Mouse (Mus musculus) MEL (cell line): ENCODE measurements around the gene Susd3.

Experiments
- CTCF ChIP-seq, 3 experiments: IDR thresholded peaks in 2 of 3; conservative IDR thresholded peaks in 1 of 3; 2 replicates each; pipeline ENCODE4 v1.5.1; 2011 to 2012; ENCODE audit warnings: low read length in 3 of 3, low read depth in 2 of 3, mild to moderate bottlenecking in 2 of 3, improper control_type of control experiment in 1 of 3, inconsistent platforms in 1 of 3, mixed read lengths in 1 of 3, moderate library complexity in 1 of 3; ENCODE audit not compliant: control insufficient read depth in 1 of 3, insufficient read depth in 1 of 3, poor library complexity in 1 of 3, severe bottlenecking in 1 of 3
- MAX ChIP-seq: IDR thresholded peaks from 2 replicates; pipeline ENCODE4 v1.6.1; 2011; ENCODE audit warnings: low read length, improper control_type of control experiment
- MEF2A ChIP-seq: IDR thresholded peaks from 2 replicates; pipeline ENCODE4 v1.6.1; 2014; ENCODE audit warnings: low read depth, mild to moderate bottlenecking, inconsistent platforms, low read length, improper control_type of control experiment; ENCODE audit not compliant: poor library complexity, insufficient replicate concordance, severe bottlenecking; ENCODE audit errors: extremely low read depth
- POLR2A ChIP-seq, 2 experiments: IDR thresholded peaks; 2 replicates each; pipeline ENCODE4 v1.6.1; 2011 to 2012; ENCODE audit warnings: low read length in 2 of 2, mild to moderate bottlenecking in 2 of 2, control low read depth in 1 of 2, improper control_type of control experiment in 1 of 2, low read depth in 1 of 2, moderate library complexity in 1 of 2; ENCODE audit not compliant: control insufficient read depth in 1 of 2, insufficient read depth in 1 of 2, poor library complexity in 1 of 2
- POLR2AphosphoS2 ChIP-seq: IDR thresholded peaks from 2 replicates; pipeline ENCODE4 v1.6.1; 2011; ENCODE audit warnings: low read length, improper control_type of control experiment
- RAD21 ChIP-seq: IDR thresholded peaks from 2 replicates; pipeline ENCODE4 v1.6.1; 2011; ENCODE audit warnings: mild to moderate bottlenecking, low read depth, low read length, improper control_type of control experiment
- RCOR1 ChIP-seq: IDR thresholded peaks from 2 replicates; pipeline ENCODE4 v1.6.1; 2012; ENCODE audit warnings: low read depth, mild to moderate bottlenecking, inconsistent platforms, low read length, improper control_type of control experiment
- TBP ChIP-seq: IDR thresholded peaks from 2 replicates; pipeline ENCODE4 v1.8.0; 2011; ENCODE audit warnings: low read depth, low read length, improper control_type of control experiment
- ZC3H11A ChIP-seq: IDR thresholded peaks from 2 replicates; pipeline ENCODE4 v1.6.1; 2012; ENCODE audit warnings: low read depth, mild to moderate bottlenecking, inconsistent platforms, low read length, improper control_type of control experiment
- ZNF384 ChIP-seq: IDR thresholded peaks from 2 replicates; pipeline ENCODE4 v1.6.1; 2012; ENCODE audit warnings: low read depth, mild to moderate bottlenecking, inconsistent platforms, low read length, improper control_type of control experiment

DNA sequence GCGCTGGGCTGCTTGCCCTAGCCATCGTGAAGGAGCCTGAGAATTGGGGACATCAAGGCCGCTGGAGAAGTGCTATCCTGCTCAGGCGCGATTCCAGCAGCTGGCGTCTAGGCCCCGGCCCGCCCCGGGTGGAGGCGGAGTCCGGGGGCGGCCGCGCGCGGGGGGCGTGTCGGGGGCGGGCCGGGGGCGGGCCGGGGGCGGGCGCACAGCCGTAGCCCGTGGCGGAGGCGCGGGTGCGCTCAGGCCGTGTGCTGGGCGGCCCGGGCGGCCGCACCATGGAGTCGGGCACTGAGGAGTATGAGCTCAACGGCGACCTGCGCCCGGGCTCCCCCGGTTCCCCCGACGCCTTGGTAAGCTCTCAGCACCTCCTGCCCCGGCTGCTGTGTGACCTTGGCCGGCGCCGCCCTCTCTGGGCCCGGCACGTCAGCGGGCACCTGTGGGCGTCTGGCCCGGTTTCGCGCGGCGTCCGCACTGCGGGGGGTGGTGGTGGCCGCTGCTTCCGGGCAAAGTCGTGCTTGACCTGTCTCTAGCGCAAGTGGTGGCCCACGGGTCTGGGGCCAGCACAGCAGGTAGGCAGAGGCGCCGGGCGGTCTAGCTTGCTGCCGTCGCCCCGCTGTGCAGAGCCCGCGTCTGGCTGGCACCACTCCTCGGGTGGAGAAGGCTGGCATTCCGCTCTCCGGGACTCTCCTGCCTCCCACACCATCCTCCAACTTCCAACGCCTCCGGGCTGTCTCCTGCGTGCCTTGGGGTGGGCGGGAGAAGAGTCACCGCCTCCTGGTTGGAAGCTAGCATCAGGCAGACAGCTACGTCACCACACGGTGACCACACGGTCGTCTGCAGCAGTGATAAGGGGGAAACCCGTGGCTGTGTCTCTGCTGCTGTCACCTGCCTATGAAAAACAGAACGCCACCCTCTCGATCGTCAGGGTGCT is 61.0 kb downstream of the Susd3 start, which contains the start of gene Ninj1:
- peak; percentile 58 for TF ChIP-seq MAX
- TF ChIP-seq MEF2A, result 0 out of 2 replicates have a peak, but pooled peaks have one; percentile 10
- TF ChIP-seq CTCF (IDR thresholded peaks at IDR 0.05 in 2 of 3, conservative IDR thresholded peaks at IDR 0.05 in 1 of 3; ENCODE audit: control insufficient read depth in 1 of 3, insufficient read depth in 1 of 3, low read depth in 2 of 3, low read length in 3 of 3, poor library complexity in 1 of 3, severe bottlenecking in 1 of 3), result no peak
- no peak for TF ChIP-seq ZNF384
- no peak for TF ChIP-seq ZC3H11A
- TF ChIP-seq POLR2A (IDR thresholded peaks at IDR 0.05; ENCODE audit: control insufficient read depth in 1 of 2, insufficient read depth in 1 of 2, low read depth in 1 of 2, low read length in 2 of 2, poor library complexity in 1 of 2), result peak; percentile 82 to 94; a peak in 3 of 4 replicates
- no peak for TF ChIP-seq RAD21
- peak; percentile 50; the same call in 1 of the 2 replicates for TF ChIP-seq POLR2AphosphoS2
- TF ChIP-seq TBP, result 0 out of 2 replicates have a peak, but pooled peaks have one; percentile 37
- TF ChIP-seq RCOR1, result no peak
